Mouse (Mus musculus): ENCODE results near the gene Phlpp1. TPM values are rescaled to one million over a fixed set of nuclear protein-coding genes. Genes with fewer than 3 reads are reported as not detected.
A peak's percentile ranks its signal among the peaks of the same experiment; 100 is the strongest.

The Phlpp1 gene
- polyA plus RNA-seq (2012; ENCODE audit: insufficient read depth, insufficient read length, missing spikeins) = 7.6 and 8.9 TPM in 2 replicates

DNA sequence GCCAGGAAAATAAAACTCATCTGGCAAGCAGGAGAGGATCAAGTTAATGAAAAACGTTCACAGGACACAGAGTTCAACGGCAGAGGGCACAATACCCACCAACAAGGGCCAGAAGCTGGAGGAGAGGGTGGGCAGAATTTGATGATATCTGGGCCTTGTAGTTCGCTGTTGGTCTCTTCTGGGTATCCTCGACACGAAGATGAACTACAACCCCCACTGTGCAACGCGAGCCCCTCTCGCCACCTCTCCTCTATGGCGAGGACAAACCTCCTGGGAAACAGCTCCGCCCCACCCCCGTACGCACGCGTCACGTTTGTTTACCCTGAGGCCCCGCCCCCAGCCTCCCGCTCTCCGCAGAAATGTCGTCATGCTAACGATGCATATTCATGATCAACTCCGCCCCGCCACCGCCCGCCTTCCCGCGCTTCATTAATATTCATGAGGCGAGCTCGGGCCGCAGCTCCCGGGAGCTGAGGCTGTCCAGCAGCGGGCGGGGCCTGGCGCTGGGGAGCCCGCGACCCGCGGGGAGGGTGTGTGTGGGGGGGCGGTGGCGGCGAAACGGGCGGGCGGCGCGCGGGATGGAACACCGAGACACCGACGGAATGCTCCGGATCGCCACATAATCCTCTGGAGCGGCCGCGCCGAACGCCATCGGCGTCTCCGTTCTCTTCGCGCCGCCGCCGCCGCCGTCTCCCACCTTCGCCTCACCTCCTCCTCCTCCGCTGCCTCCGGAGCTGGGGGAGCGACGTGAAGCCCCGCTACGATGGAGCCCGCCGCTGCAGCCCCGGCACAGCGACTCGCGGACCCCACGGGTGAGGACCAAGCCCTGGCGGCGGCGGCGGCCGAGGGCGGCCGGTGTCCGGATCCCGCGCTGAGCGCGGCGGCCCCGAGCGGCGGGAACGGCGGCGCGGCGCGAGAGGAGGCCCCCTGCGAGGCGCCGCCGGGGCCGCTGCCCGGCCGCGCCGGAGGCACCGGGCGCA lies at the start of gene Phlpp1:
TSS of gene Phlpp1 (plus strand) at position 512 of the 980 bp plus-strand sequence.
- H3K4me3 ChIP-seq (ENCODE audit: insufficient read depth, low read length) = peak within 1 kb of the TSS; percentile 89
- H3K4me1 ChIP-seq (ENCODE audit: control insufficient read depth, insufficient read depth, low read length) = peaks cover 15% of the 10 kb centered on the region
- TF ChIP-seq CTCF (IDR thresholded peaks at IDR 0.05; ENCODE audit: low read depth, low read length) (peak; percentile 34; the same call in 1 of the 2 replicates), POLR2A (IDR thresholded peaks at IDR 0.05; ENCODE audit: borderline replicate concordance, low read depth, low read length) (no peak)
- peak within 1 kb of the TSS; percentile 57 for H3K27ac ChIP-seq (ENCODE audit: insufficient read depth, low read depth, low read length)

DNA sequence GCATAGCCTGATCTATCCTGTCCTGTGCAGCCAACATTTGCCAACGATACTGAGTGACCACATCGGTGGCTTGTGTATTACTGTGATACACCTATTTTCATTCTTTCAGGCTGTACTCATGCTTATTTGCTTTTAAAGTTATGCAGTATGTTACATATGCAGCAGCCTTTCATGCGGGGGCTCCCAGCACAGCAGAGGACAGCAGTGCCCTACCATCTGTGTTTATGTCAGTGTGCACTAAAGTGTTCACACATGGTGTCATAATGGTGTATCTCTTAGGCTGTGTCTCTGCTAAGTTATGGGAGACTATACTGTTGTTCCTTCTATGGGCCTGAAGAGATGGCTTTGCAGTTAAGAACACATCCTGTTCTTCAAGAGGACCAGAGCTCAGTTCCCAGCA lies 45.0 kb upstream of the Phlpp1 start:
- Histone ChIP-seq H3K4me3 (ENCODE audit: insufficient read depth, low read length) (no peak overlapping the region), H3K27ac (ENCODE audit: insufficient read depth, low read depth, low read length) (no peak overlapping the region), H3K4me1 (ENCODE audit: control insufficient read depth, insufficient read depth, low read length) (no peaks in the 10 kb centered on the region)
- TF ChIP-seq CTCF (IDR thresholded peaks at IDR 0.05; ENCODE audit: low read depth, low read length) = no peak

DNA sequence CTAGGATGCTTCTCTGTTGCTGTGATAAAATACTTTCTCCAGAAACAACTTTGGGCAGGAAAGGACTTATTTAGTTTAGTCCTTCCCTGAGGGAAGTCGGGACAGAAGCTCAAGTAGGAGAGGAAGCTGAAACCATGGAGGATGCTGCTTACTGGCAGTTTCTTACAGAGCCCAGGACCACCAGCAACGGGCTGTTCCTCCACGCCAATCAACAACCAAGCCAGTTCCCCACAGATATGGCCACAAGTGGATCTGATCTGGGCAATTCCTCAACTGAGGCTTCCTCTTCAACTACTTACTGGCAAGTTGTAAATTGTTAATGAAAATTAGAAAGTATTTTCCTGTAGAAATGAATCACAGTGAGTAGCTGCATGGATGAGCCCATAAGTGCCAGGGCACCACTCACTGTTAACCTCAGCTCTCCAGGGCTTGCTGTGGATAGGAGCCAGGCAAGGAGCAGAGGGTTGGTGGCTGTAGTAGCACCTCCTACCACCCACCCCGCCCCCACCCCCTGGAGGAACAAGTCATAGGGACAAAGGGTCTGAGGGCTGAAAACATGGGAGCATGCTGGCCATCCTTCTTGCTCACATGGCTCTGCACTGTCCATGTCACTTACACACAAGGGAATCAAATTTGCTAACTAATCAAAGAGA lies 39.7 kb upstream of the Phlpp1 start:
- no peak for TF ChIP-seq POLR2A (IDR thresholded peaks at IDR 0.05; ENCODE audit: borderline replicate concordance, low read depth, low read length)
- no peak for TF ChIP-seq CTCF (IDR thresholded peaks at IDR 0.05; ENCODE audit: low read depth, low read length)
- Histone ChIP-seq H3K4me1 (ENCODE audit: control insufficient read depth, insufficient read depth, low read length) (no peaks in the 10 kb centered on the region), H3K27ac (ENCODE audit: insufficient read depth, low read depth, low read length) (no peak overlapping the region), H3K4me3 (ENCODE audit: insufficient read depth, low read length) (no peak overlapping the region)

DNA sequence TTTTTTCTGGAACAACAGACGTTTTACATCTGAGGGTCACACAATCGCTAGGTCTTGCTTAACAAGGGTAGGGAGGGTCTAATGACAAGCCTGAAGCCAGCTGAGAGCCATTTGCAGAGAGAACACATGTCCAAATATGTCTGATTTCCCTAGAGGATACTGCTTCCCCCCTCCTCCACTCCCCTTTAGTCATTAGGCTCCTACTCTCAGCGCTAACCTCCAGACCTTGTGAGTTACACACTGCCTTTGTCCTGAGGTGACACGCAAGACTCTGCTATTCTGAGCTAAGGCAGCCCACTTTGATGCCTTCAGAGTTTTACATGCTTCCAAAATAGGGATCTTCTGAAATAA lies 39.2 kb upstream of the Phlpp1 start:
- H3K27ac ChIP-seq (ENCODE audit: insufficient read depth, low read depth, low read length) = no peak overlapping the region
- H3K4me3 ChIP-seq (ENCODE audit: insufficient read depth, low read length) = no peak overlapping the region
- no peak for TF ChIP-seq POLR2A (IDR thresholded peaks at IDR 0.05; ENCODE audit: borderline replicate concordance, low read depth, low read length)
- no peak for TF ChIP-seq CTCF (IDR thresholded peaks at IDR 0.05; ENCODE audit: low read depth, low read length)
- H3K4me1 ChIP-seq (ENCODE audit: control insufficient read depth, insufficient read depth, low read length) = no peaks in the 10 kb centered on the region

DNA sequence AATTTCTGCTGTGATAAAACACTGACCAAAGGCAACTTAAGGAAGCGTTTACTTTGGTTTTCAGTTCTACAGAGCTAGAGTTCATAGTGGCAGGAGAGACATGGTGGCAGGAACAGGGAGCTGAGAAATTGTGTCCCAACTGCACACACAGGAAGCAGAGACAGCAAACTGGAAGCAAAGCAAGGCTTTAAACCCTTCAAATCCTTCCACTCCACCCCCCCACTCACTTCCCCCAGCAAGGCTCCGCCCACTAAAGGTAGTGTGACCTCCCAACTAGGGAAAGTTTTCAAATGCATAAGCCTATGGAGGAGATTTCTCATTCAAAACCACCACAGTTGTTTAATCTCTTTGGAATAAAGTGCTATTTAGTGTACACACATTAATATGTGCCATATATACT lies 32.9 kb upstream of the Phlpp1 start:
- H3K4me1 ChIP-seq (ENCODE audit: control insufficient read depth, insufficient read depth, low read length) = peaks cover 10% of the 10 kb centered on the region
- H3K4me3 ChIP-seq (ENCODE audit: insufficient read depth, low read length) = no peak overlapping the region
- TF ChIP-seq POLR2A (IDR thresholded peaks at IDR 0.05; ENCODE audit: borderline replicate concordance, low read depth, low read length) = no peak
- TF ChIP-seq CTCF (IDR thresholded peaks at IDR 0.05; ENCODE audit: low read depth, low read length) = no peak
- peak overlapping the region; percentile 18 for H3K27ac ChIP-seq (ENCODE audit: insufficient read depth, low read depth, low read length)

DNA sequence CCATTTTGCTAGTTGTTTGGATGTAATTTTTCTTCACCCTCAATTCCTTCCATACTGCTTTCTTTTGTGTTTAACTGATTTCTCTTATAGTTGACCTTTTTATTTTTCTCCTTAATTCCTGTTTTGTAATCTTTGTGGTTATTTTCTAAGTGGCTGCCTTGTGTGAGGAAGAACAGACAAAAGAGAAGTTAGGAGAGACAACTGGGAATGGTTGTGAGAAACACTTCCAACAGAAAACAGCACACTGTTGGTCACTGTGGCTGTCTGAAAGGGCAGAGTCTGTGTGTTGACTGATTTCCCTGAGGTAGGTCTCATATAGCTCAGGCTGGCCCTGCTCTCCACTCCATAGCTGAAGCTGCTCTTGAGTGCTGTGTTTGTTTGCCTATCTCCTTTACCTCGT lies 32.4 kb upstream of the Phlpp1 start:
- TF ChIP-seq POLR2A (IDR thresholded peaks at IDR 0.05; ENCODE audit: borderline replicate concordance, low read depth, low read length) = no peak
- no peak for TF ChIP-seq CTCF (IDR thresholded peaks at IDR 0.05; ENCODE audit: low read depth, low read length)
- peak overlapping the region; percentile 17 for H3K27ac ChIP-seq (ENCODE audit: insufficient read depth, low read depth, low read length)
- no peak overlapping the region for H3K4me3 ChIP-seq (ENCODE audit: insufficient read depth, low read length)
- peaks cover 10% of the 10 kb centered on the region for H3K4me1 ChIP-seq (ENCODE audit: control insufficient read depth, insufficient read depth, low read length)

DNA sequence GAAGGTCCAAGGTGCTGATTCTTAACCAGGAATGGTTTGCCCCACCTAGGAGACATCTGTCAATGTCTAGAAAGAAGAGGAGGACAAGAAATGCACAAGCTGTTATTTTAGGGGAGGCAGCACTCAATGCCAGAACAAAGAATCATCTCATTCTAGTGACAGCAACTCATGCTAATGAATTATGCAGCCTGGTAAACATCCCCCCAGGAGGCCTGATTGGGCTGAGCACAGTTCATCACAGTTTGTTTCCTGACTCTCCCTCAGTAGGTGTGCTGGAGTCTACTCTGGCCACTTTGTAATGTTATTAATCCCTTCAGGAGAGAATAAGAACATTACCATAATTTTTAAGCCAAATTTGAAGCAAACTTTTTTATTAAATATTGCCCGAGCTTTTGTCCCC lies 29.5 kb upstream of the Phlpp1 start:
- H3K4me3 ChIP-seq (ENCODE audit: insufficient read depth, low read length) = no peak overlapping the region
- peaks cover 10% of the 10 kb centered on the region for H3K4me1 ChIP-seq (ENCODE audit: control insufficient read depth, insufficient read depth, low read length)
- no peak overlapping the region for H3K27ac ChIP-seq (ENCODE audit: insufficient read depth, low read depth, low read length)
- TF ChIP-seq POLR2A (IDR thresholded peaks at IDR 0.05; ENCODE audit: borderline replicate concordance, low read depth, low read length) (no peak), CTCF (IDR thresholded peaks at IDR 0.05; ENCODE audit: low read depth, low read length) (no peak)

DNA sequence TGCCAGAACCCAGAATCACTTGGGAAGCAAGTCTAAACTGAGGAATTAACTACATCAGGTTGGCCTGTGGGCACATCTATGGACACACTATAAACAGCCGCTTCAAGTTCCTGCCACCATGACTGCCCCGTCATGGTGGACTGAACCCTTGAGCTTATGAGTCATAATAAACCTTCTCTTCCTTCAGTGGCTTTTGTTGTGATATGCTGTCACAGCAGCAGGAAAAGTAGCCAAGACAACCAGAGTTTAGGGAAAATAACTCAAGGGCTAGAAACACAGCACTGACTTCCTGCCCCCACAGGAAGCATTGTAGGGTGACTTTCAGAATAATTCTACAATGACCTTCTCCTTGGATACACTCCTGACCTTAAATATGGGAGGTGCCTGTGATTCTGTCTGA lies 27.0 kb upstream of the Phlpp1 start:
- Histone ChIP-seq H3K4me3 (ENCODE audit: insufficient read depth, low read length) (no peak overlapping the region), H3K4me1 (ENCODE audit: control insufficient read depth, insufficient read depth, low read length) (peaks cover 4% of the 10 kb centered on the region), H3K27ac (ENCODE audit: insufficient read depth, low read depth, low read length) (no peak overlapping the region)
- TF ChIP-seq POLR2A (IDR thresholded peaks at IDR 0.05; ENCODE audit: borderline replicate concordance, low read depth, low read length) = no peak
- TF ChIP-seq CTCF (IDR thresholded peaks at IDR 0.05; ENCODE audit: low read depth, low read length) = no peak

DNA sequence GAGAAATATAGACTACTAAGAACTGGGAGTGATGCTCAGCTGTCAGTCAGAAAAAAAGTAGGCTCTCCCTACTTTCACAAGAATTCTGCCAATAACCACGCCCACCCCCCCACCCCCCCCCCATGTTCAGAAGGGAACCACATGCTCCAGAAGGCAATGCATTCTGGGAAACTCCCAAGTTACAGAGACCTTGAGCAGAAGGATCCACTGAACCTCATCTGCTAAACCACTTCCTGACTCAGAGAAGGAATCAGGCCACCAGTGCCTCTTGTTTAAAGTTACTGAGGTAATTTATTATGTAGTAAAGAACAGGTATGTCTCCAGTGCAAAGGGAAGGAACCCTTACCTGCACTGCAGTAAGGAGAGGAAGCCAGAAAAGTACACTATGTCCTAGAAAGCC lies 26.5 kb upstream of the Phlpp1 start:
- Histone ChIP-seq H3K4me3 (ENCODE audit: insufficient read depth, low read length) (no peak overlapping the region), H3K27ac (ENCODE audit: insufficient read depth, low read depth, low read length) (no peak overlapping the region), H3K4me1 (ENCODE audit: control insufficient read depth, insufficient read depth, low read length) (peaks cover 4% of the 10 kb centered on the region; the same call in 1 of the 2 replicates)
- no peak for TF ChIP-seq CTCF (IDR thresholded peaks at IDR 0.05; ENCODE audit: low read depth, low read length)

DNA sequence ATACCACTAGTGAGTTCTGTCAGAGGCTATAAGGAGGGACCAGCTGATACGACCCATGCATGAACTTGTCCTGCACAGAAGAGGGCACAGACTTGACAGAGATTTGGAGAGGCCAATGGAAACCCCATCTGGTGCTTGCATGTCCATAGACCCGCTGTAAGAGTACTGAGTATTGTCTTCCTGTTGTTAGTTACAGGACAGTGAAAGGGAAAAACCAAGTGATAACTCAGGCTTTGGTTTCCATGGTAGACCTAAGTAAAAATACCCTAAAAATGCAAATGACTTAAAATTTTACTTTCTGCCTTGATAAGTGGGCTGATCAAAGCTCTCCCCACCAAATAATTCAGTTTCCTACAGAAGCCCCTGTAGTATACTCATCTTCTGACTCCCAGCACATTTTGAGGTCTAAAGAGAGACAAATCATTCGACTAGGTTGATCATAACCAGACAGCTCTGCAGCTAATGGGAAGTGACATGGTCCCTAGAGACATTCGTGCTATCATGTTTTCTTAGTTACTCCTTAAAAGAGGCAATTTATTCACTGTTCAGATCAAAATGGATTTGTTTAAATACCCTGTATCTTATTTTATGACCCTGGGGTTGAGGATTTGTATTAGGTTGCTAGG lies 25.9 kb upstream of the Phlpp1 start:
- H3K4me3 ChIP-seq (ENCODE audit: insufficient read depth, low read length) = no peak overlapping the region
- TF ChIP-seq POLR2A (IDR thresholded peaks at IDR 0.05; ENCODE audit: borderline replicate concordance, low read depth, low read length) = no peak
- no peak for TF ChIP-seq CTCF (IDR thresholded peaks at IDR 0.05; ENCODE audit: low read depth, low read length)
- no peak overlapping the region for H3K27ac ChIP-seq (ENCODE audit: insufficient read depth, low read depth, low read length)
- H3K4me1 ChIP-seq (ENCODE audit: control insufficient read depth, insufficient read depth, low read length) = peaks cover 4% of the 10 kb centered on the region; the same call in 1 of the 2 replicates

Measured in bone marrow macrophage, adult 2 months (primary cell).